Mouse (Mus musculus): Measurements from ENCODE around the gene Themis3.

Themis3 gene

DNA sequence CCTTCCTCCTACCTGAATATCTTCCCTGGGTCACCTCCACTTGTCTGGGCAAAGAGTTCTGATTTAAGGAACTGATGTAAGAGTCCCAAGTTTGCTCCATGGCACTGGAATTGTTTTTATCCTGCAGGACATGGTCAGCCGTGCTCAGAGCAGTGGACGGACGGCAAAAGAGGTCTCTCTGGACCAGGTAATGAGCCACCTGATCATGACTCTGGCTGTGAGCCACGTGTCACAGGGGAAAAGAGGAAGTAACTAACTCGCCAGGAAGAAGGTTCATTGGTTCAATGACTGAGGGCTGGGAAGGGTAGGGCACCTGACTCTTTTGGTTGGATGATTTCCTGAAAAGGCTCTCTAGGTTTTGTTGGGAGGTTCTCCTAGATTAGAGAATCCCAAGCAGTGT lies at the start of gene Themis3:
Gene Themis3 (minus strand): TSS at position 187 of the 400 bp plus-strand sequence.
- no peak for DNase-seq (ENCODE audit: low read depth, low spot score)

DNA sequence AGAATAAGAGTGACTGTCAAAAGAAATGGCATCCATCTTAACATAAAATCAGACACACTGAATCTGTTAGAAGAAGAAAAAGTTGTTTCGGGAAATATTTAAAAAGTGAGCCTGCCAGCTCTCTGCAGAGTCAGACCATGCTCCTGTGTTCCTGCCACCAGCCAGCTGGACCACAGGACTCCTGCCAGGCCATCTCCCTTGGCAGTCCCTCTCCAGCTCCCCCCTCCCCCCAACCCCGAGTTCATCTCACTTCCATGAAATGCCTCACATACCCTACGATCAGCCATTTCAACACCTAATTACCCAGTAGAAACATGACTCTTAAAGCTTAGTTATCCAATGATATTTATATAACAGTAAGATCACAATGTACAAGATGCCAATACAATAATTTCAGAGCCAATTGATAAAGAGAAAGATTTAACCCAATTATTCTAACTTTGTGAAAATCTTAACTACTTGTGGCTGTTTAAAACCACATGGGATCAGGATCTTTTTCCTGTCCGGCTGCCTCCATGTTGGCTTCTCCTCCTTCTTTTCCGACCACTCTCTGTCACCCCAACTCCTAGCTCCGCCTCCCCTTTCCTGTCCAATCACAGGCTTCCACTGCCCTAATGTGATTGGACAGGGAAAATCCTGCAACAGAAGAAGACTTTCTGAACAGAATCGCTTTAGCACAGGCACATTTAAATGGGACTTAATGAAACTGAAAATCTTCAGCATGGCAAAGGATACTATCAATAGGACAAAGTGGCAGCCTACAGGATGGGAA lies 43.7 kb upstream of the Themis3 start:
- DNase-seq (ENCODE audit: low read depth, low spot score), result no peak

DNA sequence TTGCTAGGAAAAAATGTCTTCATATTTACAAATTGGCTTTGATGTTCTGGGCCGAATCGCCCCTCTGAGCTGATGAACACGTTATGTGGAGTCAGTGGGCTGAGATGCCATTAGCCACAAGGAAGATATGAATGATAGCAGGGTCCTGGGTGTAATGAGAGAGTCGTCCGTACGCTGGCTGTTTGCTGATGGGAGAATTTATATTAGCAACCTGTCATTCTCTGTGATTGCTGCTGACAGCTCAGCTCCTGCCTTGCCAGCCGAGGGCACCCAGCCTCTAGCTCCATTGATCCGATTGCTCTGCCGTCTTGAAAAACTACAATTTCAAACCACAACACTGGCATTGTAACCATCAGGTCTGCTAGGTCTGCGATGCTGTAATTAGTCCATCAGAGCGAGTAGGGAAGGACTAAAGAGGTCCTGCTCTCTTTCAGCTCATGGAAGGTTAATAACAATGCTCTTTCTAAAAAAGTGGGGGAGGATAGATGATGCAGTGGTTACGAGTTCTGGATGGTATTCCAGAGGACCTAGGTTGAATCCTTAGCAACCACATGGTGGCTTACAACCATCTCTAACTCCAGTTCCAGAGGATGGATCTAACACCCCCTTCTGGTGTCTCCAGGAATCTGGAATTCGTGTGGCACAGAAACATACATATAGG lies 25.7 kb upstream of the Themis3 start:
- no peak for DNase-seq (ENCODE audit: low read depth, low spot score)

GRCm38 (mm10) chr17:66619255-66619826 lies 24.9 kb upstream of the Themis3 start:
- DNase-seq (ENCODE audit: low read depth, low spot score), result no peak

- DNase-seq (ENCODE audit: low read depth, low spot score), result no peak
Observed at GRCm38 (mm10) chr17:66610032-66610431, 15.6 kb upstream of the Themis3 start.

DNA sequence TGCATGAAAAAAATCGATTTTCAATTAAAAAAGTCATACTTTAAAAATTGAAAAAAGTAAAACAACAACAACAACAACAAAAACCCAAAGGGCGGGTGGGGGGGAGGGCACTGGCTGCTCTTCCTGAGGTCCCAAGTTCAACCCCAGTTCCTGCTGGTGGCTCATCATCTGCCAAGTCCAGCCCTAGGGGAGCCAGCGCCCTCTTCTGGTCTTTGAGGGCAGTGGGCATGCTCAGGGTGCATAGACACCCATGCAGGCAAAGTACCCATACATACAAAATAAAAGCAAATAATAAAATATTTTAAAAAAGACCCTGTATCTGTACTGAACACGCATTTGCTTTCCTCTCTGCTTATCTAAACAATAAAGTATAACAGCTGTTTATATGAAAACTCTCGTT lies 10.5 kb upstream of the Themis3 start:
- no peak for DNase-seq (ENCODE audit: low read depth, low spot score)

DNA sequence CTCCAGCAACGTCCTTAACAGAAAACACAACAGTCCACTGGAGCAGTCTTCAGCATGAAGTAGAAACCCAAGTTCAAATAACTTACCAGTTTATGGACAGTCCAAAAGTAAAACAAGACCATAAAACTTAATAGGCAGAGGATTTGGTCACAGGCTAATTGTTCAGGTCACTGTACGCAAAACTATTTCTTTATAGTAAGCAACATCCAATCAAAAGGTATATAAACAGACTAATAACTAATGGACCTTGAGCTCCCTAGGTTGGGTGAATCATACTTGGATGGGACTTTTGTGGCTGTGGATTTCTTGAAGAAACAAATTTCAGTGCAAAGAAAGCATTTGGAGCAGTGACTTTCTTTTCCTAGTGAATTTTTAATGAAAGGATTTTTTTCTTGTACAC lies 6.8 kb upstream of the Themis3 start:
- DNase-seq (ENCODE audit: low read depth, low spot score), result no peak

DNA sequence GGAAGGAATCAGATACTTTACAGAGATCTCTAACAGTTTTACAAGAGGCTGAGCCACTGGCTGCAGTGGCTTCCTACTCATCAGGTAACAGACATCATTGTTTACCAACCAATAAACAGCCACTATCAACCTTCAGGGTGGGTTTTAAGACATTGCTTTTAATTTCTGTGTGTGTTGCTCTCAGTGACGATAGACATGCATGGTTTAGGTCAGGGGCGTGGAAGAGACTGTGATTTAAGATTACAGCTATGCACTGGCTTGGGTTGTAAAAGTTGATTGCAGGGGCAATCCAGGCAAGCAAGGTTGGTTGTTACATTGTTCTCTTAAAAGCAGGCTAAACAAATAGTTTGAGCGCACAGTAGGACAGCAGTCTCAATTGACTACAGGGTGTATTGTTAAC lies 1.4 kb upstream of the Themis3 start:
- no peak for DNase-seq (ENCODE audit: low read depth, low spot score)

DNA sequence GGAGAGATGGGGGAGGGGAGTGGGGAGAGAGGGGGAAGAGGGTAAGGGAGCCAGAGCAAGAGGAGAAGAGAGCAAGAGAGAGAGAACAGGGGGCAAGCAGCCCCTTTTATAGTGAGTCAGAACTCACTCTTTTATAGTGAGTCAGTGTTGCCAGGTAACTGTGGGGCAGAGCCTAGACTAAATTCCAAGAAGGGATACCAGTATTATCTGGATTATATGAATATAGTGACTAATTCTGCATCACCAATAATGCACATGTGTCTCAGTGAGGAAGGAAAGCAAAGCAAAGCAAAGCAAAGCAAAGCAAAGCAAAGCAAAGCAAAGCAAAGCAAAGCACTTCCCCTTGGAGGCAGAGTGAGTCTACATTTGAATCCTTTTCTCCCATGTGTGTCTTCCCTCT lies 835 bp upstream of the Themis3 start:
- no peak for DNase-seq (ENCODE audit: low read depth, low spot score)

GRCm38 (mm10) chr17:66590353-66591075 lies 3.9 kb downstream of the Themis3 start:
- DNase-seq (ENCODE audit: low read depth, low spot score), result no peak

DNA sequence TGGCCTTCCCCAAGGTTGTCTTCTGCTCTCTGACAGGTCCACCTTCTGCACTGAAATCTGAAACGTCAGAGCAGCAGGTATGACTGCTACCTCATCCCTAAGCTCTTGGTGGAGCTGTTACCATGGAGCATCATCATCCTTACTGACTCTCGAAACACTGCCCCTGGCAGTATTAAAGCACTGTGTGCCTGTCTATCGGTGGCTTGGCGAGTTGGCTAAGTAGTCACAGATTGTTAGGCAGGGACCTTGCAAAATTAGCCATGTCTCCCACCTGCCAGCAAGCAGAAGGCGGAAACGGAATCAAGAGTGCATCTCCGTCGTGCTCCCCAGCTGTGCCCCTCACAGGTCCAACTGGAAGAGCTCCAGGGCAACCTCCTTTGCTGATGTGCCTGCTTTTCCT lies 4.6 kb downstream of the Themis3 start:
- DNase-seq (ENCODE audit: low read depth, low spot score), result no peak

DNA sequence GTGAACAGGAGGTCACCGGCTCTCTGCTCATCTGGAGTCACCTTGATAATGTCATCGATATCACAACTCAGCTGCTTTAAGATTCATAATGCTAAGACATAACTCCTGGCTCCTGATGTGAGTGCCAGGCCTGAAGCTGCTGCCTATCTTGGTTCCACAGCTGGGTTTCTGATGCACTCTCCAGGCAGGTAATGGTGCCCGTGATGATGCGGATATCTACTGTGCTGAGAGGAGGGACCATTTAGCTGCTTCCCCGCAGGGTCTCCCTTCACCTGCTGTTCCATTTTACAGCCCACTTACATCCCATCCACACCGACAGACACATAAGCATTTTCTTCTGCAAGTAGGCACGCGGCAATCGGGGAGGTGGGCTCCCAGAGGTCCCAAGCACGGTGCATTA lies 7.7 kb downstream of the Themis3 start:
- DNase-seq (ENCODE audit: low read depth, low spot score), result no peak

GRCm38 (mm10) chr17:66586078-66586477 lies 8.3 kb downstream of the Themis3 start:
- no peak for DNase-seq (ENCODE audit: low read depth, low spot score)

DNA sequence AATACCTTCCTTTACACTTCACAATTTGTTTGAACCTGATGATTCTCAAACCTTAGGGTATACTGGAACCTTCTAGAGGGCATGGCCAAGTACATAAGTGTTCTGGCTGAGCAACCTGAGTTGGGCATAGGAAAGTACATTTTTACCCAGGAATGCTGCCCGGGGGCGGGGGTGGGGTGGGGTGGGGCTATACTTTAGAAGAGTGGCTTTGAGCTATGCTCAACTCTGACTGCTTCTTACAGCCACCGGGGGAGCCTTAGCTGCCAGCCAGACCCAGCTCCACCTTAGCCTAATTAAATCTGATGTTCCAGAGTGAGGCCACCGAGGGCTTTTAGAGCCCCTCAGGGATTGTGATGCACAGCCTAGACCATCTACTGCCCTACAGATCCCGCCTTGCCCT lies 13.4 kb downstream of the Themis3 start:
- DNase-seq (ENCODE audit: low read depth, low spot score), result no peak

- DNase-seq (ENCODE audit: low read depth, low spot score), result no peak
Observed at GRCm38 (mm10) chr17:66578007-66578406, 16.4 kb downstream of the Themis3 start.

DNA sequence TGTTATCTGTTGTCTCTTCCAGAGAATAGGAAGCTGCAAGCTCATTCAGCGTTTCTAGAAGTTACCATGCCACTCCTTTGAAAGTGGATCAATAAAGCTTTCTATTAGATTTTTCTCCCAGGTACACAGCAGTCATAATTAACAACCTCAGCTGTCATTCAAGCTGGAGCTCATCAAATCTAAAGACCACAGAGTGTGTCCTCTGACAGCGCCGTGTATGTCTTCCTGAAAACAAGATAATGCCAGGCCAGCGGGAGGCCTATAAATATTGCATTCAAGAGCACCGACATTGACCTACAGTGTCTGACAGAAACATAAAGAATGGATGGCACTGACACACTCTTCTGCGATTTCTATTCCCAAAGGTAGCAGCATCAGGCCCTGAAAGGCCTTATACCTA lies 16.9 kb downstream of the Themis3 start:
- no peak for DNase-seq (ENCODE audit: low read depth, low spot score)

GRCm38 (mm10) chr17:66572677-66573060 lies 21.8 kb downstream of the Themis3 start:
- no peak for DNase-seq (ENCODE audit: low read depth, low spot score)

GRCm38 (mm10) chr17:66571860-66572676 lies 22.4 kb downstream of the Themis3 start:
- no peak for DNase-seq (ENCODE audit: low read depth, low spot score)

DNA sequence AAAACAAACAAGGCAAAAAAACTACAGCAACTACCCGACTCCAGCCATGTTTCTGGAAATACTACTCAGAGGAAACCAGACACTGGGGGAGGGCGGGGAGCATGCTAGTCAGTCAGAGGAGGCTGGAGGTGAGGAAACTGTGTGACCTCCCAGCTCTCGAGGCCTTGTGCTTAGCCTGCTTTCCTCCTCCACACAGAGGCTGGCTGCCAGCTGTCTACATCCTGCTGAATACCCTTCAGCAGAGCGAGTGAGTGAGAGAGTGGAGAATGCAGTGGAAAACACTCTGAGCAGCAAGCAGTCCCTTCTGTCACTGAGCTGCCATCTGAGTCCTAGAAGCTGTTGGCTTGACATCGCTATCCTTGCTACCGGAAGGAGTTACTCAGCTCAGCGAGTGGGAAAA lies 30.2 kb downstream of the Themis3 start:
- no peak for DNase-seq (ENCODE audit: low read depth, low spot score)

- no peak for DNase-seq (ENCODE audit: low read depth, low spot score)
Observed at GRCm38 (mm10) chr17:66563551-66563950, 30.9 kb downstream of the Themis3 start.

DNA sequence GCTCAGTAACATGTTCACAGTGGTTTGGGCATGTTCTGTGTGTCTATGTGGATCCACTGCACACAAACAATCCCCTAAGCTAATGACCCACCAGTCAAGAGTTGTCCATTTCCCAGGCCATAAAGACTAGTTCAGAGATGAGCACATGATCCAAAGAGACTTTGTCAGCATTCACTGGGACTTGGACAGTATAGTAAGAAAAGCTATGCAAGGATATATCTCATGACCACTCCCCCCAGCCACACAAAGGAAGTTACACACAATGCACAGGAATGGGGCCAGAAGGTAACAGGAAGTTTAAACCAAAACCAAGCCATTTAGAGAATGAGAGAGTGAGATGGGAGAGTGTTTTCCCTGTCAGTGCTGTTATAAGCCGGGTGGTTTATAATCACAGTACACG lies 33.0 kb downstream of the Themis3 start:
- no peak for DNase-seq (ENCODE audit: low read depth, low spot score)

Measured in CD4-positive, CD25-positive, alpha-beta regulatory T cell, adult 2 months (primary cell).